Comparison of ENCODE assay signal across 9 mouse cellular contexts in genomic region chr2:118663804-118664766, GRCm38 (mm10). TPM values are rescaled to one million over a fixed set of nuclear protein-coding genes. Genes with fewer than 3 reads are reported as not detected.
A peak's percentile ranks its signal among the peaks of the same experiment; 100 is the strongest.
DNase-seq lines count a peak whose midpoint lies in the region; ATAC-seq lines count a peak whose summit lies in the region.
"Had no signal": no experiment of that assay in that cellular context is flagged by ENCODE, and none has a peak within 500 bp of the region (broad histone marks: within the 10 kb centered on the region; RNA-seq: fewer than 3 reads in every experiment).

No protein-coding gene starts in this region.

- peaks cover 76% of the 10 kb centered on the region for H3K4me1 ChIP-seq in erythroblast, embryonic 14.5 days (ENCODE audit: control insufficient read depth)
- peaks cover 57% of the 10 kb centered on the region for H3K4me1 ChIP-seq in heart, embryonic 12.5 days (replicated peaks)
- peaks cover 20% of the 10 kb centered on the region for H3K4me1 ChIP-seq in midbrain, embryonic 11.5 days (ENCODE audit: control insufficient read depth, insufficient read depth, low read length)

- peaks cover 2% of the 10 kb centered on the region for H3K36me3 ChIP-seq in erythroblast, embryonic 14.5 days (ENCODE audit: control insufficient read depth)
- H3K36me3 ChIP-seq in heart, embryonic 12.5 days, result no peaks in the 10 kb centered on the region
- no peaks in the 10 kb centered on the region for H3K36me3 ChIP-seq in midbrain, embryonic 11.5 days (ENCODE audit: control insufficient read depth, insufficient read depth, low read length)

- H3K9me3 ChIP-seq in erythroblast, embryonic 14.5 days (ENCODE audit: control insufficient read depth, low read length), result no peaks in the 10 kb centered on the region
- no peaks in the 10 kb centered on the region for H3K9me3 ChIP-seq in heart, embryonic 12.5 days (replicated peaks)
- H3K9me3 ChIP-seq in midbrain, embryonic 11.5 days (ENCODE audit: control insufficient read depth, low read length), result no peaks in the 10 kb centered on the region

- H3K27me3 ChIP-seq in erythroblast, embryonic 14.5 days (ENCODE audit: control insufficient read depth), result no peaks in the 10 kb centered on the region; the same call in 1 of the 2 replicates
- H3K27me3 ChIP-seq in heart, embryonic 12.5 days (replicated peaks), result peaks cover 9% of the 10 kb centered on the region; the same call in 1 of the 2 replicates
- H3K27me3 ChIP-seq in midbrain, embryonic 11.5 days (ENCODE audit: control insufficient read depth, insufficient read depth, low read length), result peaks cover 18% of the 10 kb centered on the region

- WGBS in heart, embryonic 12.5 days, result 42% methylated on average over 19 of the region's 19 CpGs
- 49% methylated on average over 19 of the region's 19 CpGs for WGBS in midbrain, embryonic 11.5 days

- peak overlapping the region; percentile 22 for H3K27ac ChIP-seq in heart, embryonic 12.5 days (ENCODE audit: poor library complexity, severe bottlenecking)
- H3K27ac ChIP-seq in midbrain, embryonic 11.5 days (ENCODE audit: low read depth, low read length), result no peak overlapping the region

- H3K9ac ChIP-seq in heart, embryonic 12.5 days, result peak overlapping the region; percentile 69
- peak overlapping the region; percentile 63 for H3K9ac ChIP-seq in midbrain, embryonic 11.5 days (ENCODE audit: low read length)

- H3K4me3 ChIP-seq in erythroblast, embryonic 14.5 days (replicated peaks), result peak overlapping the region; percentile 75
- peak overlapping the region; percentile 54 for H3K4me3 ChIP-seq in heart, embryonic 12.5 days
- peak overlapping the region; percentile 39 for H3K4me3 ChIP-seq in midbrain, embryonic 11.5 days (ENCODE audit: low read depth, low read length)

- peak overlapping the region; percentile 87 for H3K4me2 ChIP-seq in heart, embryonic 12.5 days
- peak overlapping the region; percentile 80 for H3K4me2 ChIP-seq in midbrain, embryonic 11.5 days

- DNase-seq in adrenal gland, postnatal 14 days, result peak; percentile 64
- DNase-seq in kidney, postnatal 10 days, result peak; percentile 43
- no peak for DNase-seq in midbrain, embryonic 11.5 days (ENCODE audit: low spot score, missing footprints)
- peak; percentile 19 for DNase-seq in urinary bladder, postnatal 10 days (ENCODE audit: low spot score)
- DNase-seq in embryo, embryonic 11 days, result no peak

- no peak for ATAC-seq in erythroblast, adult 5-6 weeks (replicated peaks; ENCODE audit: low FRiP score, poor library complexity, severe bottlenecking)
- ATAC-seq in heart, embryonic 12.5 days (ENCODE audit: insufficient number of reproducible peaks, low FRiP score), result peak; percentile 63
- ATAC-seq in midbrain, embryonic 11.5 days (ENCODE audit: low FRiP score), result peak; percentile 39; the same call in 1 of the 2 replicates

RNA-seq across cellular contexts. Expression of gene Pak6, which starts 1.0 kb away (rescaled TPM):
- polyA plus RNA-seq in erythroblast, embryonic 14.5 days (2012), result 0.42 and 0.64 TPM in 2 replicates
- total RNA-seq in erythroblast, adult 5-6 weeks (2015; ENCODE audit: low replicate concordance), result not detected in 2 replicates
- 0.77 TPM in 1 of 2 replicates, not detected in the other for total RNA-seq in erythroblast, adult 5-6 weeks (2017; ENCODE audit: low replicate concordance)
- total RNA-seq in adrenal gland, postnatal 14 days (2021), result 10.5 and 12.7 TPM in 2 replicates
- polyA plus RNA-seq in heart, embryonic 12.5 days (2016; fragmentation: Nextera tagmentation; extraction: Ambion mirVana), result 4.6 and 5.8 TPM in 2 replicates
- polyA plus RNA-seq in midbrain, embryonic 11.5 days (2014; fragmentation: Nextera tagmentation; extraction: Ambion mirVana), result 1.2 and 1.4 TPM in 2 replicates

RNA-seq across cellular contexts. Expression of gene Ankrd63, which starts 39.7 kb away (rescaled TPM):
- polyA plus RNA-seq in erythroblast, embryonic 14.5 days (2012), result 0.01 TPM in 1 of 2 replicates, not detected in the other
- total RNA-seq in erythroblast, adult 5-6 weeks (2015; ENCODE audit: low replicate concordance), result 0.19 TPM in 1 of 2 replicates, not detected in the other
- total RNA-seq in erythroblast, adult 5-6 weeks (2017; ENCODE audit: low replicate concordance), result 0.14 TPM in 1 of 2 replicates, not detected in the other
- 0.15 and 0.30 TPM in 2 replicates for total RNA-seq in adrenal gland, postnatal 14 days (2021)
- polyA plus RNA-seq in heart, embryonic 12.5 days (2016; fragmentation: Nextera tagmentation; extraction: Ambion mirVana), result 1.2 and 1.4 TPM in 2 replicates
- not detected in 2 replicates for polyA plus RNA-seq in midbrain, embryonic 11.5 days (2014; fragmentation: Nextera tagmentation; extraction: Ambion mirVana)
- total RNA-seq: CH12.LX had no signal

Comparison
In these comparisons a context has a peak if more than half of its experiments do, and no peak if none do; other contexts are left out.
1. DNase-seq: peak in adrenal gland, postnatal 14 days (single experiment), kidney, postnatal 10 days (single experiment) and urinary bladder, postnatal 10 days (single experiment); none in midbrain, embryonic 11.5 days (single experiment) and embryo, embryonic 11 days (single experiment).
2. Peak in every context shown above with its lines, with median percentiles within 50 percentile points of each other: H3K4me3 ChIP-seq.